Mouse (Mus musculus): ENCODE results near the gene Tmem223. TPM values are rescaled to one million over a fixed set of nuclear protein-coding genes. Genes with fewer than 3 reads are reported as not detected.

The Tmem223 gene
- 192 and 194 TPM in 2 replicates for polyA plus RNA-seq (2014; fragmentation: Nextera tagmentation; extraction: Ambion mirVana)

DNA sequence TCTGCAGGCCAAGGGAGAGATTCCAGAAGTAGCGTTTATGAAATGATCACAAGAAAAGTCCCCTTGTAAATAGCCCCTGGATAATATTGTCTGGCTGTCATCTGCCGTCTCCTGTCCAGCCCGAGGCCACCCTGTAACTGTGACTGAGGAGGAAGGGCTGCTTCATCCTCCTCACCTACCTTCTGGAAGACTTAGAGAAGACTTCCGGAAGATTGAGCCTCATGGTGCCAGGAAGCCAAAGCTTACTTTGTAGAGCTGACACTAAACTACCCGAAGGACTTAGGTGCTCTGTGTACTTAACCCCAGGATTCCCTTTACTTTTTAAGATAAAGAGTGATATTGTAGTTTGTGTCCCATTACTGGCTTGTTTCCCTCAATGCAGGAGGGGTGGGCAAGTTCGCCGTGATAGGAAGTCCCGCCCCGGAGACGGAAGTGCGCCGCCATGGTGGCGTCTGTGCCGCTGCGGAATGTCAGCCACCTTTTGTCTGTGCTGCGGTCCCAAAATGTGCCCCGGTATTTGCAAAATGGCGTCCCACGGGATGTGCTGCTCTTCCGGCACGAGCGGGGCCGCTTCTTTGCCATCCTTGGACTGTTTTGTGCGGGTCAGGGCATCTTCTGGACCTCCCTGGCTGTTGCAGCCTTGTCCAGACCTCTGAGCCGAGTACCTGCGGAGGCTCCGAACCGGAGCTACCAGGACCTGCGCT lies at the start of gene Tmem223:
TSS of gene Tmem223 (plus strand) at position 430 of the 704 bp plus-strand sequence.
- peak; percentile 42 for ATAC-seq (ENCODE audit: low FRiP score)
- peaks cover 21% of the 10 kb centered on the region for H3K36me3 ChIP-seq (ENCODE audit: control insufficient read depth, insufficient read depth, low read length)
- 22% methylated on average over 29 of the region's 29 CpGs for WGBS

DNA sequence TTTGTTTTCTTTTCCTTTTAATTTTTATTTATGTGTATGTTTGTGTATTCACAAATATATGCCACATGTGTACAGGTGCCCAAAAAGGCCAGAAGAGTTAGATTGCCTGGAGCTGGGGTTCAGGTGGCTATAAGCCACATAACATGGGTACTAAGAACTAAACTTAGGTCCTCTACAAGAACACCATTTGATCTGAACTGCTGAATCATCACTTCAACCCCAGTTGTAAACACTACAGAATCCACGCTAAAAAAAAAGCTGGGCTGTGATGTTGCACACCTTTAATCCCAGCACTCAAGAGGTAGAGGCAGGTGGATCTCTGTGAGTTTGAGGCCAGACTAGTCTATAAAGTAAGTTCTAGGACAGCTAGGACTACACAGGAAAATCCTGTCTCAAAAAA lies 49.4 kb upstream of the Tmem223 start:
- H3K4me2 ChIP-seq (replicated peaks; ENCODE audit: low read depth, low read length): no peak overlapping the region

More for the DNA sequence above, at the start of gene Tmem223:
- peak; percentile 85 for DNase-seq (ENCODE audit: low spot score)
- Histone ChIP-seq H3K9ac (ENCODE audit: low read depth, low read length) (peak within 1 kb of the TSS; percentile 77), H3K4me3 (ENCODE audit: low read depth, low read length) (peak within 1 kb of the TSS; percentile 63), H3K4me1 (replicated peaks; ENCODE audit: control insufficient read depth, insufficient read depth, low read length) (peaks cover 10% of the 10 kb centered on the region), H3K27me3 (ENCODE audit: control insufficient read depth, insufficient read depth, low read length) (no peaks in the 10 kb centered on the region), H3K9me3 (ENCODE audit: control insufficient read depth, low read length) (no peaks in the 10 kb centered on the region), H3K27ac (ENCODE audit: low read depth, low read length) (peak within 1 kb of the TSS; percentile 70), H3K4me2 (replicated peaks; ENCODE audit: low read depth, low read length) (peak within 1 kb of the TSS; percentile 62)

DNA sequence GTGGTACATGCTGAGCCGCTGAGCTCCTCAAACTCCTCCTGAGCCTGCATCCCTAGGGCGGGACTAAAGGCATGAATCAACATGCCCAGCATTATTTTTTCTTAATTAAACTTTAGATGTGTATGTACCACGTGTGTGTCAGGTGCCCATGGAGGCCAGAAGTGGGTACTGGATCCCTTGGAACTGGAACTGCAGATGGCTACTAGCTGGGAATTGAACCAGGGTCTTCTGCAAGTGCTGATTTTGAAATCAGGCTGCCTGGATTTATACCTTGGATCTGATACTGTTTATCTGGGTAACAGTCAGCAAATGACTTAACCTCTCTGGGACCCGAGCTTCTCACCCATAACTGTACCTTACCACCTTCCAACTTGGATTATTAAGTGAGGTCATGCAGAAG lies 48.8 kb upstream of the Tmem223 start:
- Histone ChIP-seq H3K4me3 (ENCODE audit: low read depth, low read length) (peak overlapping the region; percentile 84), H3K9ac (ENCODE audit: low read depth, low read length) (peak overlapping the region; percentile 88), H3K4me1 (replicated peaks; ENCODE audit: control insufficient read depth, insufficient read depth, low read length) (no peaks in the 10 kb centered on the region), H3K36me3 (ENCODE audit: control insufficient read depth, insufficient read depth, low read length) (peaks cover 7% of the 10 kb centered on the region; the same call in 1 of the 2 replicates), H3K27ac (ENCODE audit: low read depth, low read length) (no peak overlapping the region), H3K9me3 (ENCODE audit: control insufficient read depth, low read length) (no peaks in the 10 kb centered on the region), H3K27me3 (ENCODE audit: control insufficient read depth, insufficient read depth, low read length) (no peaks in the 10 kb centered on the region), H3K4me2 (replicated peaks; ENCODE audit: low read depth, low read length) (peak overlapping the region; percentile 69)
- WGBS: 73% methylated on average over 4 of the region's 4 CpGs
- ATAC-seq (ENCODE audit: low FRiP score): no peak
- DNase-seq (ENCODE audit: low spot score): no peak

More for the DNA sequence above, 49.4 kb upstream of the Tmem223 start:
- H3K27me3 ChIP-seq (ENCODE audit: control insufficient read depth, insufficient read depth, low read length): no peaks in the 10 kb centered on the region
- H3K4me1 ChIP-seq (replicated peaks; ENCODE audit: control insufficient read depth, insufficient read depth, low read length): no peaks in the 10 kb centered on the region
- H3K36me3 ChIP-seq (ENCODE audit: control insufficient read depth, insufficient read depth, low read length): peaks cover 6% of the 10 kb centered on the region; the same call in 1 of the 2 replicates
- WGBS: 85% methylated on average over 1 of the region's 1 CpGs
- DNase-seq (ENCODE audit: low spot score): no peak
- H3K27ac ChIP-seq (ENCODE audit: low read depth, low read length): no peak overlapping the region
- no peak for ATAC-seq (ENCODE audit: low FRiP score)
- H3K9me3 ChIP-seq (ENCODE audit: control insufficient read depth, low read length): no peaks in the 10 kb centered on the region
- no peak overlapping the region for H3K4me3 ChIP-seq (ENCODE audit: low read depth, low read length)
- H3K9ac ChIP-seq (ENCODE audit: low read depth, low read length): no peak overlapping the region

DNA sequence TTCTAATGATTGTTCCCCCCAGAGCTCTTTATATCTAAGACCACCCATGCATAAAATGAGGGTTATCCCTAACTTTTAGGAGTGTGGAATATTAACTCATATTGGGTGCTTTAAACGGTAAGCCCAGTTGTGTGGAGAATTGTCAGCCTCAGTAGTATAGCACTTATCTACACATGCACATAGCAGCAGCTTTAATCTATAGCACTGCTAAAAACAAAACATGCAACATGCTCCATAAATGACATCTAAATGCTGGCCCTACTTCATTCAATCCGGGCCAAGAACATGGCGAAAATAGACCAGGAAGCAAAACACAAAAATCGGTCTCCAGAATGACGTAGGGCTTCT lies 48.3 kb upstream of the Tmem223 start:
- no peak; the same call in 1 of the 2 replicates for ATAC-seq (ENCODE audit: low FRiP score)
- 1% methylated on average over 5 of the region's 5 CpGs for WGBS
- Histone ChIP-seq H3K4me1 (replicated peaks; ENCODE audit: control insufficient read depth, insufficient read depth, low read length) (no peaks in the 10 kb centered on the region), H3K27ac (ENCODE audit: low read depth, low read length) (peak overlapping the region; percentile 88), H3K36me3 (ENCODE audit: control insufficient read depth, insufficient read depth, low read length) (peaks cover 7% of the 10 kb centered on the region; the same call in 1 of the 2 replicates), H3K9ac (ENCODE audit: low read depth, low read length) (peak overlapping the region; percentile 88), H3K27me3 (ENCODE audit: control insufficient read depth, insufficient read depth, low read length) (no peaks in the 10 kb centered on the region), H3K9me3 (ENCODE audit: control insufficient read depth, low read length) (no peaks in the 10 kb centered on the region), H3K4me3 (ENCODE audit: low read depth, low read length) (peak overlapping the region; percentile 84), H3K4me2 (replicated peaks; ENCODE audit: low read depth, low read length) (peak overlapping the region; percentile 69)
- DNase-seq (ENCODE audit: low spot score): no peak

DNA sequence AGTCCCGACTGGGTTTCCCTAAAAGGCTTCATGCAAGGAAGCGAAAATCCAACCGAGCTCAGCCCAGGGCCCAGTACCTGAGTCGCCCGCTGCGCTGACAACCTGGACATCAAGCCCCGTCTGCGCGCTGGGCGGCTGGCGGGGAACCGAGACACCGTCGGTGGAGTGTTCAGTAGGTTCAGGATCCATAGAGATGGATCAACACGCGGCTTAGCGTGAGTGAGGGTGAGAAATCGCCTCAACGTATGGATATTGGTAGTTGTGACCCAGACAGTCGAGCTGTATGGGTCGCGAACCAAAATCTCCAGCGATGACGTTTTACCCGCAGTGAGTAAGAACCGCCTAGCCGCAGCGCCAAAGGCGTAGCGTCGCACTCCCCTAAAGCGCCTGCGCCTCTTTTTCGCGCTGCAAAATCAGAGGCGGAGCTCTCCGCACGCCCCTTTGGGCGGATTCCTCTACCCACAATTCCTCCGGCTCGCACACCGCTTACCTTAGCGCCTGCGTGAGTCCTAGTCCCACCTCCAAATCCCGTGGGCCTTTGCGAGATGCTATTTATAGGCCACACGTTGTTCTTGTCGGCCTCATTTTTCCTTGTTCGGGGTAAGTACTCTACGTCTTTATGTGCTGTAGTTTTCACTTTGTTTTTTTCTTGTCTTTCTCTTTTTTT lies 47.8 kb upstream of the Tmem223 start, which contains the start of gene Slc3a2:
TSS of gene Slc3a2 (minus strand) at position 463 of the 667 bp plus-strand sequence.
- Histone ChIP-seq H3K4me1 (replicated peaks; ENCODE audit: control insufficient read depth, insufficient read depth, low read length) (no peaks in the 10 kb centered on the region), H3K9me3 (ENCODE audit: control insufficient read depth, low read length) (no peaks in the 10 kb centered on the region), H3K9ac (ENCODE audit: low read depth, low read length) (peak within 1 kb of the TSS; percentile 98), H3K36me3 (ENCODE audit: control insufficient read depth, insufficient read depth, low read length) (peaks cover 7% of the 10 kb centered on the region; the same call in 1 of the 2 replicates), H3K4me3 (ENCODE audit: low read depth, low read length) (peak within 1 kb of the TSS; percentile 84), H3K27me3 (ENCODE audit: control insufficient read depth, insufficient read depth, low read length) (no peaks in the 10 kb centered on the region), H3K27ac (ENCODE audit: low read depth, low read length) (peak within 1 kb of the TSS; percentile 88), H3K4me2 (replicated peaks; ENCODE audit: low read depth, low read length) (peak within 1 kb of the TSS; percentile 69)
- ATAC-seq (ENCODE audit: low FRiP score) (peak; percentile 97), DNase-seq (ENCODE audit: low spot score) (peak; percentile 95)
- under 1% methylated on average over 50 of the region's 50 CpGs for WGBS

DNA sequence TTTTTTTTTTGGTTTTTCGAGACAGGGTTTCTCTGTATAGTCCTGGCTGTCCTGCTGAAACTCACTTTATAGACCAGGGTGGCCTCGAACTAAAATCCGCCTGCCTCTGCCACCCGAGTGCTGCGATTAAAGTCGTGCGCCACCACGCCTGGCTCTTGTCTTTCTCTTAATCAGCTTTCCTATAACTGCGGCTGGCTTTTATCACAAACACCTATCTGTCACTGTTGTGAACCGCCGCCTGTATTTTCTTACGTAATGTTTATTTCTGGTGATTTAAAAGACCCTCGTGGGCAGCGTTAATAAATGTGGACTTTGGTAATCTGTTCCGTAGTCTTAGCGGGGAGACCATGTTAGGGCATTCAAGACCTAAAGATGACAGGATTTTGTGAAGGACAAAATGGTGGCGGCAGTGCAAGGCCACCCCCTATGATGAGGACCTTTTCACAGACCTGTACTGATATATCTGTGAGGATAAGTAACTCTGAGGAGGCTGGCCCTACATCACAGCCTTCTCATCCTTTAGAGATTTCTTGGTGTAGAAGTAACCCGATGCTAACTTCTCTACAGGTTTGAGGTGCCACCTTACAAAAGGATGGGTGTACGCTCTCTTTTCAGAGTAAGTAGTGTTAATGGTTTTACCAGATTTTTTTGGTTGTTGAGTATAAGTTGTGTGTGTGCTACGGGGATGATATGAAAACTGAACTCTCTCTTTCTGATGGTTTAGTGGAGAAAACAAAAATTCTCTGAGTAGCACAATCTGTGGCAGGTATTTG lies 47.0 kb upstream of the Tmem223 start:
- Histone ChIP-seq H3K4me1 (replicated peaks; ENCODE audit: control insufficient read depth, insufficient read depth, low read length) (no peaks in the 10 kb centered on the region), H3K27me3 (ENCODE audit: control insufficient read depth, insufficient read depth, low read length) (no peaks in the 10 kb centered on the region), H3K9ac (ENCODE audit: low read depth, low read length) (peak overlapping the region; percentile 98), H3K27ac (ENCODE audit: low read depth, low read length) (peak overlapping the region; percentile 77), H3K36me3 (ENCODE audit: control insufficient read depth, insufficient read depth, low read length) (peaks cover 7% of the 10 kb centered on the region; the same call in 1 of the 2 replicates), H3K4me2 (replicated peaks; ENCODE audit: low read depth, low read length) (peak overlapping the region; percentile 44), H3K4me3 (ENCODE audit: low read depth, low read length) (peak overlapping the region; percentile 84), H3K9me3 (ENCODE audit: control insufficient read depth, low read length) (no peaks in the 10 kb centered on the region)
- ATAC-seq (ENCODE audit: low FRiP score) (no peak), DNase-seq (ENCODE audit: low spot score) (peak; percentile 45)
- WGBS: under 1% methylated on average over 20 of the region's 20 CpGs

DNA sequence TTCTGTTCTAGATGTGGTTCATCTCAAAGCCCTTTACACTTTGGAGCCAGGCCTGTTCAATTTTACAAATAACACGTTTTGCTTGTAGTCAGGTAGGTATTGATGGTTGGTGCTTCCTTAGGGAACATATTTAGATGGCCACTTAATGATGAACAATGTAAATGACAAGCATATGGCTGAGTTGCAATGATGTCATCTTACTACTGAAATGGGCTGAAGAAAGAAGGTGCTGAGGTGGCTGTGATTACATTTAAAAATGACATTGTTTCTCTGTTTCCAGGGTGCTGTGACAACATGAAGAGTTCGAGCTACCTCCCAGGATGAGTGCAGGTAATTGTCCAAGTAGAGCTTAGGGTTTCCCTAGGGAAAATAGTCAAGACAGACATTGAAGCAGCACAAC lies 46.4 kb upstream of the Tmem223 start:
- Histone ChIP-seq H3K4me3 (ENCODE audit: low read depth, low read length) (peak overlapping the region; percentile 84), H3K9me3 (ENCODE audit: control insufficient read depth, low read length) (no peaks in the 10 kb centered on the region), H3K27me3 (ENCODE audit: control insufficient read depth, insufficient read depth, low read length) (no peaks in the 10 kb centered on the region), H3K27ac (ENCODE audit: low read depth, low read length) (no peak overlapping the region), H3K4me2 (replicated peaks; ENCODE audit: low read depth, low read length) (peak overlapping the region; percentile 44), H3K4me1 (replicated peaks; ENCODE audit: control insufficient read depth, insufficient read depth, low read length) (no peaks in the 10 kb centered on the region), H3K36me3 (ENCODE audit: control insufficient read depth, insufficient read depth, low read length) (peaks cover 7% of the 10 kb centered on the region; the same call in 1 of the 2 replicates), H3K9ac (ENCODE audit: low read depth, low read length) (peak overlapping the region; percentile 98)
- ATAC-seq (ENCODE audit: low FRiP score) (no peak), DNase-seq (ENCODE audit: low spot score) (no peak)
- WGBS: 5% methylated on average over 2 of the region's 2 CpGs

DNA sequence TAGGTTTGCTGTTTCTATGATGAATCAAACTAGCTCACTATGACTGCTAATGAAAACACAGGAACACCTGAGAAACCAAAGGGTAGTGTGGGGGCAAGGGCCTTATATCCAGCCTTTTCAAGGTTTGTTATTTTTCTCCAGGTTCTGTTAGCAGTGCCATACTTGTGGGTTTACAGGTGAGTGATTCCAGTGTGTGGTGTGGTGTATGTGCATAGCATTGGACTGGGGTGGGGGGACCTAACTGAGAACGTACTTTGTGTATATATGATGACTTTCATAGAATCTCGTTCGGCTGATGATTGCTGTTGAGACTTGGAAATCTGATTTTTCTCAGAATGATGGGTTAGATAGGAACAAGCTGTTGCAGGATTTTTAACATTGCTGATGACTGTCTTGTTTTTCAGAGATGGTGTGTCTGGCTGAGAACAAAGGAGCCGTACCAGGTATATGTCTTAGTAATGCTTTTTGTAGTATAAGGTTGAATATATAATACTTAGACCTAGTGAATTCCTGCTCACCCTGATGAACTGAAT lies 45.6 kb upstream of the Tmem223 start:
- no peak for DNase-seq (ENCODE audit: low spot score)
- 51% methylated on average over 4 of the region's 4 CpGs for WGBS

More for the DNA sequence above, 45.6 kb upstream of the Tmem223 start:
- no peaks in the 10 kb centered on the region for H3K27me3 ChIP-seq (ENCODE audit: control insufficient read depth, insufficient read depth, low read length)
- peak overlapping the region; percentile 84 for H3K4me3 ChIP-seq (ENCODE audit: low read depth, low read length)
- ATAC-seq (ENCODE audit: low FRiP score): no peak
- H3K36me3 ChIP-seq (ENCODE audit: control insufficient read depth, insufficient read depth, low read length): peaks cover 7% of the 10 kb centered on the region; the same call in 1 of the 2 replicates
- peak overlapping the region; percentile 98 for H3K9ac ChIP-seq (ENCODE audit: low read depth, low read length)
- H3K4me2 ChIP-seq (replicated peaks; ENCODE audit: low read depth, low read length): peak overlapping the region; percentile 44
- no peak overlapping the region for H3K27ac ChIP-seq (ENCODE audit: low read depth, low read length)
- no peaks in the 10 kb centered on the region for H3K4me1 ChIP-seq (replicated peaks; ENCODE audit: control insufficient read depth, insufficient read depth, low read length)
- no peaks in the 10 kb centered on the region for H3K9me3 ChIP-seq (ENCODE audit: control insufficient read depth, low read length)
